Mouse (Mus musculus): ENCODE data around the gene Myo16.

DNA sequence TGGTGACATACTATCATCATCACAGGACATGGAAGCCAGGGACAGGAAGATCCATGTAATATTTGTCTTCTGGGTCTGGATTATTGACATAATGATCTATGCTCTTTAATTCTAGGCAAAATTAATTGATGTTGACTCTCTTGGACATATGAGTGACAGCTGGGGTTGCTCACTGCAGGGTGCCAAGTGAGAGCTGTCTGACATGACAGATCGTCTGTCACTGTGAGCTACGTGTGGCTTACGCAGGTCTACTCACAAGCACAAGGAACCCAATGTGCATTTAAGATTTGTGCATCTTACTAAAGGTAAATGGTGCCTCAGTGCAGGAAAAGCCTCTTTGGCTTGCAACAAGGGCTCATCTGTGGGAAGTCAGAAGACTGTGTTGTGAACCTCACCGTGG lies 149.3 kb downstream of the Myo16 start:
- TF ChIP-seq CTCF (IDR thresholded peaks at IDR 0.05; ENCODE audit: control insufficient read depth, insufficient read depth, insufficient replicate concordance, low read depth, low read length) (no peak), POLR2A (IDR thresholded peaks at IDR 0.05; ENCODE audit: control insufficient read depth, low read depth, low read length) (no peak)

Data from testis, adult 2 months (tissue).